Mouse (Mus musculus) brain, embryonic 14.5 days (tissue): ENCODE data around the gene Hist1h3g.
"Not testable (repeated sequence)": the region's sequence is repeated elsewhere in the genome, so short reads cannot be mapped to it uniquely, and the experiment has no call there.

Source experiments
- CTCF ChIP-seq: fragments of 200-500 bp; IDR thresholded peaks from 2 replicates; pipeline ENCODE4 v1.5.1; 2012; ENCODE audit warnings: inconsistent platforms, mild to moderate bottlenecking, moderate library complexity, borderline replicate concordance; ENCODE audit not compliant: insufficient read depth, insufficient read length; ENCODE audit errors: extremely low read depth
- POLR2A ChIP-seq: fragments of 200-500 bp; IDR thresholded peaks from 2 replicates; pipeline ENCODE4 v1.6.1; 2012; ENCODE audit warnings: mild to moderate bottlenecking, inconsistent platforms, borderline replicate concordance; ENCODE audit not compliant: poor library complexity, insufficient read depth, insufficient read length, severe bottlenecking; ENCODE audit errors: extremely low read depth

DNA sequence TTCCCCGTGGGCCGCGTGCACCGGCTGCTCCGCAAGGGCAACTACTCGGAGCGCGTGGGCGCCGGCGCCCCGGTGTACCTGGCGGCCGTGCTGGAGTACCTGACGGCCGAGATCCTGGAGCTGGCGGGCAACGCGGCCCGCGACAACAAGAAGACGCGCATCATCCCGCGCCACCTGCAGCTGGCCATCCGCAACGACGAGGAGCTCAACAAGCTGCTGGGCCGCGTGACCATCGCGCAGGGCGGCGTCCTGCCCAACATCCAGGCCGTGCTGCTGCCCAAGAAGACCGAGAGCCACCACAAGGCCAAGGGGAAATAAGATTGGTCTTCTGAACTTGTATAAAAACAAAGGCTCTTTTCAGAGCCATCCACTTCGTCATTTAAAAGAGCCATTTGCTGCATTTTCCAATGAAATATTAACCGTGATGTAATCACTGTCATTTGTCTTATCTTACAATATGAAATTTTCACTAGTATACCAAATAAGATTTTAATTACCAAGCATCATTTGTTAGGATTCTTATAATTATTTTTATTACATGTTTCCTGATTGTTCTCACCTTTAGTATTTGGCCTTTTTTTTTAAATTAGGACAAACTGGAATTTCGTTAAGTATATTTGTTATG lies 39.4 kb downstream of the Hist1h3g start:
- not testable (repeated sequence) for TF ChIP-seq POLR2A, CTCF
